Mouse (Mus musculus) urinary bladder, postnatal 4 days (tissue): ENCODE measurements around the gene Ldah.
"Not testable (repeated sequence)": the region's sequence is repeated elsewhere in the genome, so short reads cannot be mapped to it uniquely, and the experiment has no call there.

ENCODE experiments used
- DNase-seq, 2 experiments: peaks; one replicate each; pipeline ENCODE4 v3.0.0; 2021 to 2022; ENCODE audit warnings: low spot score in 2 of 2

The Ldah gene

DNA sequence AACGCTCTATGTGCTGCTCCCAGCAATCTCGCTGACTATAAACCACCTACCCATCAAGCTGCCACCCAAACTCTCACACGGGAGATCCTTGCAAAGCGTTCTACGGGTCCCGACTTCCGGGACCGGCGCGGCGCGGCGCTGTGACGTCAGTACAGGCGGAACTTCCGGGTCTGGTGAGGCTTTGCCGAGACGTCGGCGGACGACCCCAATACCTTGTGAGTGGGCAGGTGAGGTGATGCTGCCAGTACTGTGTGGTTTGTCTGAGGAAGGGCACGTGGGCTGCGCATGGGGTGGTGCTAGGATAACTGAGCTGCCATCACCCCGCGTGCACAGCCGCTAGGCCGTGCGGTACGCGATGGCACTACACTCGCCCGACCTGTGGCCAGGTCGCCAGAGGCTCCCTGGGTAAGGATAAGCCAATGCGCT lies at the start of gene Ldah:
Ldah (plus strand) TSS at position 130 of the 426 bp plus-strand sequence.
- DNase-seq = peak; percentile 78 to 90

DNA sequence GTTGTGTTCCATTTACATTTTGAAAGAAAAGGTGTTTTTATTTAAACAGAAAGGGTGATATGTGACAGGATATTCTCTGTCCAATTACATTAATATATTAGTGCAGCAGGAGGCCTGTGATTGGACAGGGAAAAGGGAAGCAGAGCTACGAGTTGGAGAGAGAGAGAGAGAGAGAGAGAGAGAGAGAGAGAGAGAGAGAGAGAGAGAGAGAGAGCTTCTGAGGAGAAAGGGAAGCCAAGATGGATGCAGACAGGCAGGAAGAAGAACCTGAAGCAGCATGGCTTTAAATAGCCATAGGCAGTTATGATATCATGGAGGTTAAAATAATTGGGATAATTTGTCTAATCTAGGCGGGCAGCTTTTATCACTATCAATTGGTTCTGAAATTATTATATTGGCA lies 40.2 kb upstream of the Ldah start:
- DNase-seq = no peak

DNA sequence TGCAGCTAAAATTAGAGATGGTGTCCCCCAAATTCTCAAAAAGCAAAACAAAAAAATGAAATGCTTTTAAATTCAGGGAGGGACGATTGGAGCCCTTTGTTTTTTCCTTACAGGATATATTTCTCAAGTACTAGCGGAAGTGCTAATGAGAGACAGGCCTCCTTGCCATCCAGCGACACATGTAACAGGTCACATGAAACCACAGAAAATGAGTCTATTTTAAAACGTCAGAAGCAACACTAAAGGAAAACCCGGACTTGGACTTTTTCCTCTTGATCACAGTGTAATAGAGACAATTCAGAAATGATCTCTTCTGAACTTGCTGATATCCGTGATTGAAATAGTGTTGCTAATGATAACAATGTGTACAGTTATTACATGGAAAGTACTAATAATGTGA lies 27.0 kb upstream of the Ldah start:
- no peak for DNase-seq

DNA sequence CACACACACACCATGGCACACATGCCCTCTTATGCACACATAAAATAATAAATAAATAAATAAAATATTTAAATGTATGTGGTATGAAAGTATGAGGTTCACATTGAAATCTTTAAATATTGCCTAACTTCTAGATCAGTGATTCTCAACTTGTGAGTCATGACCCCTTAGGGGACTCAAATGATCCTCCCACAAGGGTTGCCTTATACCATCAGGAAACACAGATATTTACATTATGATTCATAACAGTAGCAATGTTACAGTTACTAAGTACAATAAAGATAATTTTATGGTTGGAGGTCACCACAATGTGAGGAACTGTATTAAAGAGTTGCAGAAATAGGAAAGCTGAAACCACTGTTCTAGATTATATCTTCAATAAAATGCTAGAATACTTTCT lies 26.2 kb upstream of the Ldah start:
- no peak for DNase-seq

DNA sequence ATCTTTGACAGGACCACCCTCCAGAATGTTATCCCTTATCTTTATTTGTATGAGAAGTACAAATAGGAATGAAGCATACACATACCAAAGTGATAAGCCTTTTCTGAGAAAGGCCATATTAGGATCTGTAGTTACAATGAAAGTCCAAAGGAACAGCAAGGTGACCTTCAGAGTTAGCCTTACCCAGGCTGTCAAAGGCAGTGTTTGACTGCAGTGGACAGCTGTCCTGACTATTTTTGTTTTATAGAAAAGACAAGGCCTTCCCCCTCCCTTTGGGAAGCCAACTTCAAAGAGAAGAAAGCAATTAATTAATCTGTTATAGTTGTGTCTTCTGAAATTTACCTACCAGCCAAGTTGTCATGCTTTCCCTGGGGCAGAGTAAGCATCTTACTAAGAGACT lies 23.4 kb upstream of the Ldah start:
- no peak for DNase-seq

DNA sequence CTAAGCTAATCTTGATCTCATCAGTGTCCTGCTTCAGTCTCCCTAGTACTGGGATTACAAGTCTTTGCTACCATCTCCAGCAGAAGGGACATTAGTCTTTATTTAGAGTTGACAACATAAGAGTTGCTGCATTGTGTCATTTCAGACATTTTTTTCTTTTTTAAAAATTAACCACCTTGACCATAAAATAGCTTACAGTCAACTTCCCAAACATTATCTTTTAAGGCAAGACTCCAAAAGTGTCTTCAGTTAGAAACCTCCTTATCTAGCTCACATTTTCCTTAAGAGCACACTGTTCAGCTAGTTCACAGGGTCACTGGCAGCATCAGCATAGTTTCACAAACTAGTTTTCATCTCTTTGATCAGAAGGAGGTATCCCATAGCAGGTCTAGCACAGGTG lies 19.7 kb upstream of the Ldah start:
- DNase-seq = no peak

DNA sequence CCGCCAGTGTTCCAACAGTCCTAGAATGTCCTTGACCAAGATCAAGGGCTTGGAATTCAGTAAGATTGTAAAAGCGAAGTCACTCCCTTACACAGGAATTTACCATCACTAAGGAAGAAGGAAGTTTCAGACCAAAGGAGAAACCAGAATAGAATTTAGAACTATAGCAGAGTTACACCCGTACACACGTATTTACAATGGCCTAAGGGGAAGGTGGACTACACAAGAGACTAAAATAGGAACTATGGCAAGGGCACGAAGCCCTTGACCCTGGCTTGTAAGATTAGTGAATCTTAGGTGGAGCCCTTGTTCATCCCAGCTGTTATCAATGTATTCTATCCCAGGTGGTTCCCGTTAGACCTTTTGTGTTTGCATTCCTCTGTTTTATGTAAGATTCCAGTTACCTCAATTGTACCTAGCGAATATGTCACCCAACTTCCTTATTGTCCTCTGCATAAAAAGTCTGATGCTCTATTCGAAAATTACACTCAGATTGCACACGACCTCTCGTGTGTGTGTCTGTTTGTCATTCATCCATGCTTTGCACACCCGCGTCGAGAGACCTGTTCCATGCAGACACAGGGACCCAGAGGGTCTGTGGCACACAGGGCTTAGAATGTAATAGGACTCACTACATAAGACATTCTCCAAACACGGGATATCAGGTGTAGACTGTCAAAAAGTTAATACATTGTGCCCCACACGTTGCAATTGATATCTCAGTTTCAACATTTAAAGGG lies 18.9 kb upstream of the Ldah start:
- DNase-seq = not testable (repeated sequence)

DNA sequence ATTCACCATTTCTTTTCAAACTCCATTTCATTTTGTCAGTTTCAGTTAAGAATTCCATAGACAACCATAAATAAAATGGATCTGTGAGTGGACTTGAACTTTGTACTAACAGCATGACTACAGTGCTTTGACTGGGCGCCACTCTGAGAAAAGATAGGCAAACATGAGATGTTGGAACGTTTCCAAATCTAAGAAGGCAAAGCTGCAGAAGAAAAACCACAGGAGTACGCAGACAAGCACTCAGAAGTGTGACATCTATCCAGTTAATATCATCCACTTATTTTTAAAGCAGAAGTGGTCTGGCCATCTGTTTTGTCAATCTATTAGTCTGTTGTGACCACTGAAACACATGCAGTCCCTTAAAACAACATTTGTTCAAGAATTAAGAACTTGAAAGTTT lies 18.2 kb upstream of the Ldah start:
- no peak for DNase-seq

DNA sequence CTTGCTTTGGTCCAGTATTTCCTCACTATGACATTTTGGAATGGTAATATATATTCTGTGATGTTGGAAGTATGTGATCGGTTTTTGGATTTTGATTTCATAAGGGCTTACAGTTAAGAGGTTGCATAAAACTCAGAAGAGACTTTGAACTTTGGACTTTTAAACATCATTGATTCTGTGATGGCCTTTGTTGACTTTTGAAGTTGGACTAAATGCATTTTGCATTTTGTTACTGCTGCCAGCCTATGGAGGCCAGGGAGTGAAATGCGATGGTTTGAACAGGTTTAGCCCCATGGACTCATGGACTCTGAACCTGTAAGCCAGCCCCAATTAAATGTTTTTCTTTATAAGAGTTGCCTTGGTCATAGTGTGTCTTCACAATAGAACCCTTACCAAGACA lies 2.2 kb upstream of the Ldah start:
- DNase-seq = no peak

DNA sequence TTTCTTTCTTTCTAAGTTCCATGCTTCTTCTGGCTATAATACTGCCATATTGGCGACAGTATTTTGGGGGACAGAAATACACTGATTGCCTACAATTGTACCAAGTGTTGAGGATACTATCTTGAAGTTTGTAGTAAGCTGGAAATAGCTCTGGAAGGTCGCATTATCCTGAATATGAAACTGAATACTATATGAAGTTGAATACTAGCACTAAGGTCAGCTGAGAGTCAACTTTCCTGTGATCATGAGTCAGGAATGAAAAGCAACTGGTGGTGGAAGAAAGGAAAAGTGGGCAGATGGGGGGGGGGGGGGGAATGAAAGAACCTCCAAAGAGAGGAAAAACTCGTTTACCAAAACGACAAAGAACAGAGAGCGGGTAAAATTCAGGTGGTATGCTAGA lies 329 bp upstream of the Ldah start:
- DNase-seq = no peak

DNA sequence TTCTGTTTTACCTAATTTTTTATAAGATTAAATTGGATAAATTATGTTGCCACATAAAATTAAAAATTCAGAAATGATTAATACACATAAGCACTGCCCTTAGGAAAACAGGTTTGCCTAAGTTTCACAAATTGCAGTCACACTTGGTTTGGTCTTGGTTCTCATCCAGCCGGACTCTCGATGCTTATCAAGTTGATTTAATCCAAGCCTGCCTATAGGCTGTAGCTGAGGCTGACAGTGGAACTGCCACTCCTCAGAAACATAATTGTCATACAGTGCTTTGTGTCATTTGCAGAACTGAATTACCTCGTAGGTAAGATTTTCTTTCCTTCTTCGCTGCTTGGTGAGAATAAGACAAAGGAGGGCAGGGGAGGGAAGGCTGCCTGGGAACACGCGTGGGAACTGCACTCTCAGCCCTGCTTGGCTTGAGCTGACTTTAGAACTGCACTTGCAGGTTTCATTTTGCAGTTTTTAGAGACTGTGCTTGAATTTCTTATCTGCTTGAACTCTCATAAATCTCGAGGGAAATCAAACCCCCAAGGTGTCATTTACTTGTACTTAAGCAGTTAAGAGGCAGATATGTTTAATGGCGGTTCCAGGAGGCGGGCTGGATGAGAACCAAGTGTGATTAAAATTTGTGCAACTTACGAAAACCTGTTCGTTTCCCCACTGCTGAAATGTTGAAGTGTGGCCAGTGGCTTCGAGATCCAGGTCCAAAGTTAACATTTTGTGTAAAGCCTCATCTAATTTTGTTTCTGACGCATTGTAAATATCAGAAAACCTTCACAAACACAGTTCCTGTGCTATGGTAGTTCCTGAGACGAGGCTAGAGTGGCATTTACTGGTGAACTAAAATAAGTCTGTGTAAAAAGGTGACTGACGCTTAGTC lies 8.7 kb downstream of the Ldah start:
- no peak for DNase-seq

DNA sequence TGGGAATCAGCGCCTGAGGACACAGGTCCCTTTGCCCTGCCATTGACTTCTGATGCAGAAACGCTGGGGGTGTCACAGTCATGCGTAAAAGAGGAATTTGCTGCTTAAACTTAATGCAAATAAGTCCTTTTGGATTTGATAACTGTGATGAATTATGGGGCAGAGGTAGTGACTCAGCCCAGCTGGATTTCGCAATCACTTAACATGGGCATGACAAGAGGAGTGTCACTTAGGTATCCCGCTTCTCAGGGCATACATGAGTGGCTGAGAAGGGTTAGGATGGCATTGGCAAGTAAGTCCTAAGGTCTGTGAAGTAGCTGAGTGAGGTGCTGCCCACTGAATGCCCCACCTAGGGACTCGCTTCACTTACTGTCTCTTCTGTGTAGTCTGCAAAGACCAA lies 15.1 kb downstream of the Ldah start:
- no peak for DNase-seq

DNA sequence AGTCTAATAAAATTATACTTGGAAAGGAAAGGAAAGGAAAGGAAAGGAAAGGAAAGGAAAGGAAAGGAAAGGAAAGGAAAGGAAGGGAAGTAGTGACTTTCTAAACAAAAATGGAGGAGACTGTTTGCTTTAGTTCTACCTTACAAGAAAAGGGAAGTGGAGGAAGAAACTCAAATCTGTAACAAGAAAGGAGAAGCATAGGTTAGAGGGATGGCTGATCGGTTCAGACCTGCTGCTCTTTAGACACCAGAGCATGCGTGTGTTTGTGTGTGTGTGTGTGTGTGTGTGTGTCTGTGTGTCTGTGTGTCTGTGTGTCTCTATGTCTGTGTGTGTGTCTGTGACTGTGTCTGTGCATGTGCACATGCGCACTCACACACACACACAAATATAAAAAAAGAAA lies 23.2 kb downstream of the Ldah start:
- no peak for DNase-seq

DNA sequence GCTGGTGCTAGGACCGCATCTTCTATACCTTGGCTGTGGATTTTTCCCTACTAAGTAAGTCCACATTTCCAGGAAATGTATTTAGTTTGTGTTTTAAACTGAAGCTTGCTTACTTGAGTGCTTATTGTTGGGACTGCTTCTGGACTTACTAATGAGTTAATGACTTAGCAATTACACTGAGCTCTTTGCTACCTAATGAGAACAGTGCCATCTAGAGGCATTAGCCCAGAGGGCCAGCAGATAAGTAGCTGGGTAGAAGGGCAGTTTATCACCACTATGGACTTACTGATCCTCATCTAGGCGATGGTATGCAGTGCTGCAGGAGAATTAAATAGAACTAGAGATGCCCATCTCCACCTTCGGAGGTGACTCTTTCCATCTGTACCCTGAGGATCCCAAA lies 24.8 kb downstream of the Ldah start:
- no peak for DNase-seq

DNA sequence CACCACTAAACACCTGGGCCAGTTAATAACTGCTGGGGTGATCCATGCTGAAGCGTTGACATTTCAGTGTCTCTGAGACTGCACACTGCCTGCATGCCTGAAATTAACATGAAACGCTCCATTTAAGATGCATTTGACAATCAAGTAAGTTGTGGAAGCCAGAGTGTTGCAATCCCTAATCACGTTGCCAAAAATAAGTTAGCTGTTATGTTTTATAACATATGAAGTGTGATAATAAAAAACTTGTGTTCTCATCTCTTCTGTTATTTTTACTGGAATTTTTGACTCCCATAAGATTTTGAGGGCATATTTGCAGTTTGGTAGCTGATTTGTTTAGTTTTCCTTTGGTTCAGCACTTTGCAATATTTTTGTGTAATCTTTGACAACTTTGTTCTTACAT lies 34.3 kb downstream of the Ldah start:
- DNase-seq = no peak

DNA sequence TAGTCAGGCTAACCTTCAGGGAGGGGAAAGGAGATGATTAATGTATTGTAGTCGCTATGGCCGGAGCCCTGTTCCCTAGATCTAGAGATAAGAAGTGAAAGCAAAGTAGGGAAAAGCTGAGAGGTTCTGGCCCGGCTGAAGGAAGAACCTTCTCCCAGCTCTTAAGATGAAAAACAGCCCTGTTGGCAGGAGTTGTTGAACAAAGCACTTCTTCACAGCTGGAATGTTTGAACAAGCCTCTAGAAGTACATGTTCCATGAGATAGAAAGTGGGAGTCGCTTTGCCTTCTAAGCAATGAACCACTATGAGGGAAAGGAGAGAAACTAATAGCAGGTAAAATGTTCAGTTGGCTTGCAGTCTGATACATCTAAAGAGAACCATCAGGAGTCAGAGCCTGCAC lies 36.8 kb downstream of the Ldah start:
- DNase-seq = no peak

DNA sequence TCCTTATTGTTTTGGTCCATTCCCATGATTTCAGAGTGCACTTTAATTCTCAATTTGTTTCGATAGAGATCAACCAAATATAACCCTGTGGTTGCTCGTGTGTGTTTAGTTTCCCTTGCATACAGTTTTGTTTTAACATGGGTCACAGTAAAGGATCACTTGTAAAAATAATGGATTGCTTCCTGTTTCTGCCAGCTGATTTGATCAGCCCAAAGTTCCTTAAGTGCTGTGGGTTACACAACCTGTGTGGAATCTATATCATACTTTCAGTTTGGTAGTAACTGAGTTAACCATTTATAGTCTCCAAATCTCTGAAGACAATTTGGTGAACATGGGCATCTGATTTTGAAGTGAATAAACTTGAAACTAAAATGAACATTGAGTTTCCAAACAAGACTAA lies 52.4 kb downstream of the Ldah start:
- DNase-seq = no peak

DNA sequence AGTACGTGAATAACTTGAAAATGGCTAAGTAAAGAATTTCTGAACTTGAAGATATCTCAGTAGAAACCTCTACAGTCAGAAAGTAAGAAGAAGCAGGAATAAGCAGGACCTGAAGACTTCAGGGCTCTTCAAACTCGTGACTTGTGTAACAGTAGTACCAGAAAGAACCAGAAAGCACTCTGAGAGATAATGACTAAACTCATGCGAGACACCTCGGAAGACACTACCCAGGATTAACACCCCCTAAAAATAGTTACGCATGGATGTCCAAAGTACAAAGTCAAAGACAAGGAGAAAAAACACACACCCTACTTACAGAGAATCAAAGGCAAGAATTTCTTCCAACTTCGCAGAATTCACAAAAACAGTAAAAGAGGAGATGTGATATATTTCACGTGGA lies 58.4 kb downstream of the Ldah start:
- no peak for DNase-seq

DNA sequence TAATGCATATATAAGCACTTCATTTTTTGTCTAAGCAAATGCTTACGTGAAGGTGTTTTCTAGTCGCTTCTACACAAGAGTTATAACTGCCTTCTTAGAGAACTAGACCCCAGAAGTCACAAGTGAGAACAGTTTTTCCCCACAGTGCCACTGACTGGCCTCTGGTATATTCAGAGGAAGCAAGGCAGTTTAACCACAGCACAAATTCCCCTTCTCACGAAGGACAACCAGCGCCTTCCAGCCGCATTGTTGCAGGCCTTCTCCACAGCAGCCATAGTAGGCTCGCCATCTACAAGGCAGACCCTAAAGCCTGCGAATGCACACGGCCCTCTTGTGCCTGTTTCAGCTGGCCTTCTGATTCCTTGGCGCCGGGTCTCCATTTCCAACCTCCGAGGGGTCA lies 61.7 kb downstream of the Ldah start:
- DNase-seq = no peak

DNA sequence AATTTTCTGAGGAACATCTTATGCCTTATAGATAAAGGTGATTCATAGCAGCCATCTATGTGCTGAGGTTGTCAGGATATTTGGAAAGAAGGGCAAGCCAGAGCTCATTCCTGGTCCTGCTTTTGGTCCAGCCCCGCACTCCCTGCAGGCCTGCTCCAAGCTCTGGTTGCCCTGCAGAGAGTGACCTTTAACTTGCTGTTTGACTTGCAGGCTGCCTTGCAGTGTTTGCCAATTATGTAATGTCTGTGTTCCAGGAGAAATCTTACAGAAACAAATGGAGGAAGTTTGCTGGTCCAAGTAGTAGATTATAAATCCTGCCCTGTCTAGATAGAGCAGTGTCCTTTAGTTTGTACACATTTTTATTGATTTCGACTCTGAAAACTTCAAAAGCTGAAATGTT lies 63.5 kb downstream of the Ldah start:
- no peak for DNase-seq

DNA sequence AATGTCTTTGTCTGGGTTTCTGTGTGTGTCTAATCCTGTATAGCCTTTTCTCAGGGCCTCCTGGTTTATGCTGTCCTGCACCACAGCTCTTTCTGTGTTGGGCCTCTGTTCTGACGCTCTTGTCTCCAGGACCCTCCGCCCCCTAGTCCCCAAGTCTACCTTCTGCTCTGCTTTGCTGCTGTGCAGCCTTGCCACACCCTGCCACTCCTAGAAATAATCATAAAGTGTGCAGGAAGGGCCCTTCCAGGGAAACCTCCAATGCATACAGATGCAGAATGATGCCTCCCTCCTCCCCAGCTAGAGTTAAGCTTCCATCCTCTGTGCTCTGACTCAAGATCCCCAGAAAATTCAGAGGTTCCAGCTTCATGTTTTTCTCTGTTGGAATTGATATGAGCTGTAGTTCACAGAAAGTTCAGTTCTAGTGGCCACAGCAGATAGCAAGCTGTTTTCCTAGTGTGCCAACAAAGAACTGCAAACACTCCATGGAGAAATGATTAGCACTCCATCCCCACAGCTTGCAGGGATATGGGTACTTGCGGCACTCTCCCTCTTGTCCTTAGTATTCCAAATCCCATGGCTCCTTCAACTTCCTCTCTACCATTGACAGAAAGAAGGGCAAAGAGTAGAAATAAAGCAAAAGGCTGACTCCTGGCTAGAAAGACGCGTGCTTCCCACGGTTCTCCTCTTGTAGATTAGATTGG lies 65.7 kb downstream of the Ldah start:
- no peak for DNase-seq

DNA sequence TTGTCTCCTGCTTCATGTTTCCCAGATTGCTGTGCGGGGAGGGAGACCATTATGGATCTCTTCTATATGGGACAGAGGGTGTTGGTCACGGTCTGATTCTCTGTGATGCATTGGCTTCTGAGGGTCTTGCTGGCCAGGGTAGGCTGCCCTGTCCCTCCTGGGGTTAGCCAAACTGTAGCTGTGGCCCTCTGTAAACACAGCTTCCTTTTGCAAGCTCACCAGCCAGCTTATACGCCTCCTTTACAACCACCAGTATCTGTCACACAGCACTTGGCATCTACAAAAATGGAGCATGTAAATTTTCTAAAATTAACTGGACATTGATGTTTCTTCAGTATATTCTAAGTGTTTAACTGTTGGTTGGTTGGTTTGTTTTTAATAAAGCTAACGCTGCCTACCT lies 67.5 kb downstream of the Ldah start:
- DNase-seq = no peak
